Comparison of ENCODE assay signal across 8 mouse cellular contexts in the genomic region with DNA sequence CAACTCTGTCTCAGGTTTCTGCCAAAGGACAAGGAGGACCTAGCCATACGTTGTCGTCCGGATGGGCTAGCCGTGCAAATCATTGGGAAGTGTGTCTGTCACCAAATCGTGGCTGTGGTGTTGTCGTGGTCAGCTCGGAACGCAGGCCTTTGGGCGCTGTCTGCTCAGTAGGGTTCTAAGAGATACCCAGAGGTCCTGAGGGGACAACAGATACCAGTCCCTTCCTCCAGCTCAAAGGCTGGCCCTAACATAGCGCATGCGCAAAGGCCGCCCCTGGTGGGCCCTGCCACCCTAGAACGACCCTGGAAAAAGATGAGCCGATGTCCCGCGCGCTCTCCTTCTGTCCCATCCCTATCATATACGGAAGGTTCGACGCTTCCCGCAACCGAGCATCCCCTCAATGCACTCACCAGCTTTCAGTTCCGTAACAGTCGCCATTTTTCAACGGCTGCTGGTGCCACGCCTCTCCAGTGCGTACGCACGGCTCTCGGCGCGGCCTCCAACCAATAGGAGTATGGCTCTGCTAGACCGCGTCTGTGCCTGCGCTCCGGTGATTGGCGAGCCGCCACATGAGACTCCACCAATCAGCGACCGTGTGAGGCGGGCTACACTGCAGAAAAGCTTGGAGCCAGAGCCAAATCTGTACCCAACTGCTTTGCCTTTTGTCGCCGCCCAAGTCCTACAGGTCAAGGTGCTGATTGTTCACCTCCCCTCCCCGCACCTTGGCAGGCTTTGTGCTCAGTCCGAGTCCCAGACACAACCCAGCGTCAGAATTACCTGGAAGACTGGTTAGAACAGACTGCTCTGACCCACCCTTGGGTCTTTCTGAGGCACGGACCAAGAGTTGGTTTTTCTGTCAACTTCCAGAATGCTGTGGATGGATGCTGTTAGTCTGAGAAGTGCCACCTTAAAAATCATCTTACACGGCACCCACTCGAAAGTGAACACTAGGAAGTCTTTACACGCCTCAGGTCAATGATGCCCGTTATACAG. TPM values are rescaled to one million over a fixed set of nuclear protein-coding genes. Genes with fewer than 3 reads are reported as not detected.
DNase-seq lines count a peak whose midpoint lies in the region; ATAC-seq lines count a peak whose summit lies in the region.

TSS of gene Fopnl (minus strand) at position 522 of the 993 bp plus-strand sequence.

- H3K36me3 ChIP-seq in hindbrain, embryonic 15.5 days, result peaks cover 11% of the 10 kb centered on the region

- 0 out of 2 replicates have a peak, but pooled peaks cover 3% of the 10 kb centered on the region for H3K27me3 ChIP-seq in hindbrain, embryonic 15.5 days

- peak; percentile 96 for DNase-seq in T-cell, adult 2 months (ENCODE audit: low spot score)
- peak; percentile 99 for DNase-seq in cerebellum, postnatal 36 days
- peak; percentile 95 to 97 for DNase-seq in frontal cortex, postnatal 36 days (ENCODE audit: low spot score in 2 of 2)
- DNase-seq in left cerebral cortex, adult 11 months (ENCODE audit: low spot score), result peak; percentile 95
- DNase-seq in lung, postnatal 4 days, result peak; percentile 98 to 99
- peak; percentile 93 for DNase-seq in retina, postnatal 7 days (ENCODE audit: low read depth, low spot score)
- peak; percentile 90 for DNase-seq in urinary bladder, adult 2 months (ENCODE audit: low spot score)

- H3K9ac ChIP-seq in hindbrain, embryonic 15.5 days, result peak within 1 kb of the TSS; percentile 88

- peak; percentile 100 for ATAC-seq in hindbrain, embryonic 15.5 days (ENCODE audit: low FRiP score, low read depth)

- WGBS in hindbrain, embryonic 15.5 days, result 4% methylated on average over 51 of the region's 51 CpGs

- H3K27ac ChIP-seq in hindbrain, embryonic 15.5 days (replicated peaks), result peak within 1 kb of the TSS; percentile 94

- H3K4me2 ChIP-seq in hindbrain, embryonic 15.5 days, result peak within 1 kb of the TSS; percentile 69

- H3K4me3 ChIP-seq in hindbrain, embryonic 15.5 days, result peak within 1 kb of the TSS; percentile 74

- peaks cover 24% of the 10 kb centered on the region for H3K4me1 ChIP-seq in hindbrain, embryonic 15.5 days (replicated peaks)

- no peaks in the 10 kb centered on the region for H3K9me3 ChIP-seq in hindbrain, embryonic 15.5 days

RNA-seq across cellular contexts. Expression of gene Fopnl, which starts in this region (rescaled TPM):
- 185 and 191 TPM in 2 replicates for polyA plus RNA-seq in hindbrain, embryonic 15.5 days (2015; fragmentation: Nextera tagmentation; extraction: Ambion mirVana)
- polyA plus RNA-seq in urinary bladder, adult 2 months (2012; rRNA removed), result 51.7 and 59.6 TPM in 2 replicates

Comparison
In these comparisons a context has a peak if more than half of its experiments do, and no peak if none do; other contexts are left out.
1. Peak in every context shown above with its lines: DNase-seq, ATAC-seq, H3K4me3 ChIP-seq and H3K27ac ChIP-seq.